24 mouse cellular contexts compared by ENCODE assay signal in genomic region chr13:43898555-43899258, GRCm38 (mm10).
DNase-seq lines count a peak whose midpoint lies in the region; ATAC-seq lines count a peak whose summit lies in the region.
"Had no signal": no experiment of that assay in that cellular context is flagged by ENCODE, and none has a peak within 500 bp of the region (broad histone marks: within the 10 kb centered on the region; RNA-seq: fewer than 3 reads in every experiment).

No protein-coding gene starts in this region.

- WGBS in hindbrain, embryonic 10.5 days: 78% methylated on average over 12 of the region's 12 CpGs

- H3K36me3 ChIP-seq in hindbrain, embryonic 10.5 days: no peaks in the 10 kb centered on the region
- H3K36me3 ChIP-seq: forebrain, embryonic 10.5 days; heart, embryonic 13.5 days; limb, embryonic 12.5 days; midbrain, embryonic 15.5 days had no signal

- H3K4me1 ChIP-seq in hindbrain, embryonic 10.5 days (replicated peaks): no peaks in the 10 kb centered on the region
- H3K4me1 ChIP-seq: limb, embryonic 12.5 days had no signal

- DNase-seq in 416B (ENCODE audit: low read depth) (peak; percentile 8), A20 (ENCODE audit: low read depth, low spot score) (peak; percentile 77)
- peak; percentile 6 for DNase-seq in T-cell, adult 2 months (ENCODE audit: low spot score)
- no peak for DNase-seq in cerebellum, adult 18-20 months
- DNase-seq in cerebellum, adult 9-10 months: no peak
- DNase-seq in cerebellum, postnatal 14 days: no peak
- DNase-seq in hindbrain, embryonic 10.5 days (ENCODE audit: low spot score): no peak
- DNase-seq: adrenal gland, postnatal 14 days; cerebellum, postnatal 10 days; forebrain, postnatal 0 days; gastrocnemius, postnatal 14 days; heart, postnatal 14 days; kidney, adult 9 months; kidney, postnatal 14 days; lung, adult 18-20 months; lung, postnatal 4 days; right cerebral cortex, adult 18-20 months had no signal

- H3K27ac ChIP-seq in hindbrain, embryonic 10.5 days: no peak overlapping the region
- H3K27ac ChIP-seq: forebrain, embryonic 10.5 days; heart, embryonic 13.5 days; hindbrain, embryonic 14.5 days; limb, embryonic 12.5 days; midbrain, embryonic 15.5 days had no signal

- peak; percentile 85 for ATAC-seq in neutrophil, adult 5-6 weeks (ENCODE audit: extremely low read depth, insufficient number of reproducible peaks, low FRiP score, poor library complexity, severe bottlenecking)
- ATAC-seq: forebrain, postnatal 0 days; intestine, embryonic 16.5 days; midbrain, embryonic 15.5 days had no signal

- H3K4me3 ChIP-seq in hindbrain, embryonic 10.5 days: no peak overlapping the region
- H3K4me3 ChIP-seq: forebrain, embryonic 10.5 days; heart, embryonic 13.5 days; limb, embryonic 12.5 days; midbrain, embryonic 15.5 days had no signal

- no peaks in the 10 kb centered on the region for H3K9me3 ChIP-seq in hindbrain, embryonic 10.5 days
- H3K9me3 ChIP-seq: forebrain, embryonic 10.5 days; heart, embryonic 13.5 days; limb, embryonic 12.5 days; midbrain, embryonic 15.5 days had no signal

- peaks cover 5% of the 10 kb centered on the region; the same call in 1 of the 2 replicates for H3K27me3 ChIP-seq in hindbrain, embryonic 10.5 days (ENCODE audit: insufficient read depth, poor library complexity, severe bottlenecking)
- H3K27me3 ChIP-seq: heart, embryonic 13.5 days; limb, embryonic 12.5 days; midbrain, embryonic 15.5 days had no signal

Comparison
In these comparisons a context has a peak if more than half of its experiments do, and no peak if none do; other contexts are left out.
1. DNase-seq: peak in 416B (single experiment), A20 (single experiment) and T-cell, adult 2 months (single experiment); none in cerebellum, adult 18-20 months (0 of 2), cerebellum, adult 9-10 months (single experiment), cerebellum, postnatal 14 days (0 of 2) and hindbrain, embryonic 10.5 days (single experiment).